Mouse (Mus musculus) forebrain, postnatal 0 days (tissue): ENCODE measurements at regions not wholly inside any gene's neighbourhood (a gene's known extent, or its start where the extent isn't known, plus 50 kb on each side); places are given as distances from the start of the nearest gene placed in this dataset.

Source experiments
- ATAC-seq: fragments of 200-750 bp; cut with Nextera tagmentation; 2 replicates; pipeline ENCODE4 v1.8.0; 2017; ENCODE audit warnings: mild to moderate bottlenecking, moderate library complexity
- DNase-seq: peaks from one replicate; pipeline ENCODE4 v3.0.0-alpha.2; 2015
- H3K27ac ChIP-seq: fragments of 300-500 bp; sonication (generic); 2 replicates; pipeline ENCODE4 v1.5.1; 2014; ENCODE audit warnings: low read depth, mild to moderate bottlenecking, antibody characterized with exemption, low read length, moderate library complexity, mixed read lengths
- H3K27me3 ChIP-seq: fragments of 300-500 bp; sonication (generic); 2 replicates; pipeline ENCODE4 v1.6.1; 2014; ENCODE audit warnings: mild to moderate bottlenecking, low read length, mixed read lengths; ENCODE audit not compliant: insufficient read depth
- H3K36me3 ChIP-seq: fragments of 300-500 bp; sonication (generic); 2 replicates; pipeline ENCODE4 v1.6.1; 2014; ENCODE audit warnings: mild to moderate bottlenecking, moderate library complexity; ENCODE audit not compliant: insufficient read depth
- H3K4me1 ChIP-seq: fragments of 300-500 bp; sonication (generic); 2 replicates; pipeline ENCODE4 v1.6.1; 2014; ENCODE audit warnings: antibody characterized with exemption; ENCODE audit not compliant: insufficient read depth
- H3K4me2 ChIP-seq: fragments of 300-500 bp; sonication (generic); 2 replicates; pipeline ENCODE4 v1.6.1; 2014; ENCODE audit warnings: low read depth, mild to moderate bottlenecking, moderate library complexity
- H3K4me3 ChIP-seq: fragments of 300-500 bp; sonication (generic); 2 replicates; pipeline ENCODE4 v1.5.1; 2014; ENCODE audit warnings: low read depth, low read length, mixed read lengths
- H3K9ac ChIP-seq: fragments of 300-500 bp; sonication (generic); 2 replicates; pipeline ENCODE4 v1.6.1; 2014; ENCODE audit warnings: mild to moderate bottlenecking
- H3K9me3 ChIP-seq: fragments of 300-500 bp; sonication (generic); 2 replicates; pipeline ENCODE4 v1.6.1; 2016; ENCODE audit warnings: low read length
- CTCF ChIP-seq: sonication (generic); IDR thresholded peaks from 2 replicates; pipeline ENCODE4 v1.5.1; 2016; ENCODE audit warnings: antibody characterized with exemption, control low read depth, low read depth
- WGBS: fragments of 180-500 bp; shearing (Covaris S2); extraction: QIAGEN DNeasy Blood & Tissue Kit; methylation state at CpG from one replicate; pipeline ENCODE4 v1.1.7; 2014; 5-methylcytosine and 5-hydroxymethylcytosine counted together

DNA sequence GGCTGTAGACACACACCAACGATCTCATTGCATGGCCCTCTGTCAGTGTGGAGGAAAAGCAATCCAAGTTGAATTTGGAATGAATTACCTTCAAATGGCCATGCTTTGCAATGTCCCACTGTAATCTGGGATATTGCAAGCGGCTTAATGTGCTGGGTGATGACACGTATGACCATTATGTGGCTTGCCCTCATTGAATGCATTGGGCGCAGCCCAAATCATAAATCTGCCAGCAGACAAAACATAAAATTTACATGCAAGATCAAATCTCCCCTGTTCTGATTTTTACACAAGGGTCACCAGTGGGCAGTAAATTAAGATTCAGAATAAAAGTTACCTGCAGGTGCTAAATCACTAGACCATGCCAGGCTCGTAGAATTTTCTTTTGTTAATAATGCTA is 244.9 kb downstream of the Ppp4r2 start:
- H3K9me3 ChIP-seq = no peaks in the 10 kb centered on the region
- H3K4me1 ChIP-seq = no peaks in the 10 kb centered on the region
- no peak for TF ChIP-seq CTCF
- H3K27me3 ChIP-seq = no peaks in the 10 kb centered on the region
- no peak overlapping the region for H3K4me2 ChIP-seq
- no peak for ATAC-seq
- no peak overlapping the region for H3K9ac ChIP-seq
- H3K27ac ChIP-seq = no peak overlapping the region
- 78% methylated on average over 5 of the region's 5 CpGs for WGBS
- H3K4me3 ChIP-seq = no peak overlapping the region
- H3K36me3 ChIP-seq = no peaks in the 10 kb centered on the region
- DNase-seq = no peak

DNA sequence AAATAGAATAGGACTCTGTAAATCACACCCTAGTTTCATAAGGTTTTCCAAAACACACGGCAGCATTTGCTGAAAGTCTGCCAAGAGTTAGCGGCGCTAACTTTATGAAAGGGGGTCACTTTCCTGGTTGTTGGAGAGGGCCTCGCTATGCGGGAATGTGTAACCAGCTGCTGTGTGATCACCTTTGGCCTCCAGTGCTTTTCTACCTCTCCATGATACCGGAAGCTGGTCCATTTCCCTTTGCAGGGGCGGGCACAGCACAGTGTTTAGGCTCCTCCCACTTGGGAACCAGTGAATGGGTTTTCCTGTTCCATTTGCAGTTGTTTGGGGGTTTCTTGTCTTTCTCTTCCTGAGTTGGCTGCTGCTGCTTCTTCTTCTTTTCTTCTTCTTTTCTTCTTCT is 250.3 kb downstream of the Ppp4r2 start:
- no peak for ATAC-seq

DNA sequence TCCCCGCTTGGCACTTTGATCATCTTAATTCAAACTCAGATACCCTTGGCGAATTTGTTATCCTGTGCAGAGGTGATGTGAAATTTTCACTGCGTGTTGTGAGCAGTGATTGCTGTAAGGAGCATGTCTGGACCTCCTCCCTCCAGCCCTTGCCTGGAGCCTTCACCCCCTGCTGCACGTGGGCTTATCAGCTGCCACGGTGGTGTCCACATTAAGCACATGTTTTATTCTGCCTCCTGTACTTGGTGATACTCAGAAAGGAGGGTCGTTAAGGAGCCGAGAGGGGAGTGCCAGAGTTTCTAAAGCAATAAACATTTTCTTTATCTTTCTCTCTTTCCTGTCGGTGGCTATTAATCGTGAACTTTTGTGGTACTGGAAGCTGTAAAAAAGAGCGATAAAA is 258.8 kb downstream of the Ppp4r2 start:
- no peak overlapping the region for H3K4me3 ChIP-seq
- H3K27me3 ChIP-seq = no peaks in the 10 kb centered on the region
- H3K9me3 ChIP-seq = no peaks in the 10 kb centered on the region
- 27% methylated on average over 10 of the region's 10 CpGs for WGBS
- H3K4me1 ChIP-seq = peaks cover 3% of the 10 kb centered on the region; the same call in 1 of the 2 replicates
- ATAC-seq (no peak), DNase-seq (no peak)
- no peak overlapping the region for H3K27ac ChIP-seq
- H3K9ac ChIP-seq = no peak overlapping the region
- H3K4me2 ChIP-seq = no peak overlapping the region
- TF ChIP-seq CTCF = no peak
- no peaks in the 10 kb centered on the region for H3K36me3 ChIP-seq

More for the DNA sequence above, 250.3 kb downstream of the Ppp4r2 start:
- Histone ChIP-seq H3K4me2 (no peak overlapping the region), H3K36me3 (no peaks in the 10 kb centered on the region), H3K9me3 (no peaks in the 10 kb centered on the region), H3K27ac (no peak overlapping the region), H3K4me3 (no peak overlapping the region), H3K9ac (no peak overlapping the region), H3K4me1 (no peaks in the 10 kb centered on the region), H3K27me3 (no peaks in the 10 kb centered on the region)
- DNase-seq = no peak
- TF ChIP-seq CTCF = no peak
- 57% methylated on average over 7 of the region's 7 CpGs for WGBS
